Mouse (Mus musculus) G1E (cell line): ENCODE data around the gene Insl3.

Experiments used
- CTCF ChIP-seq: IDR thresholded peaks from 2 replicates; pipeline ENCODE4 v1.5.1; 2012; ENCODE audit warnings: low read depth, low read length, inconsistent platforms, mixed read lengths
- TAL1 ChIP-seq: conservative IDR thresholded peaks from 2 replicates; pipeline ENCODE4 v1.6.1; 2012; ENCODE audit warnings: low read depth, low read length, inconsistent platforms, mixed read lengths

DNA sequence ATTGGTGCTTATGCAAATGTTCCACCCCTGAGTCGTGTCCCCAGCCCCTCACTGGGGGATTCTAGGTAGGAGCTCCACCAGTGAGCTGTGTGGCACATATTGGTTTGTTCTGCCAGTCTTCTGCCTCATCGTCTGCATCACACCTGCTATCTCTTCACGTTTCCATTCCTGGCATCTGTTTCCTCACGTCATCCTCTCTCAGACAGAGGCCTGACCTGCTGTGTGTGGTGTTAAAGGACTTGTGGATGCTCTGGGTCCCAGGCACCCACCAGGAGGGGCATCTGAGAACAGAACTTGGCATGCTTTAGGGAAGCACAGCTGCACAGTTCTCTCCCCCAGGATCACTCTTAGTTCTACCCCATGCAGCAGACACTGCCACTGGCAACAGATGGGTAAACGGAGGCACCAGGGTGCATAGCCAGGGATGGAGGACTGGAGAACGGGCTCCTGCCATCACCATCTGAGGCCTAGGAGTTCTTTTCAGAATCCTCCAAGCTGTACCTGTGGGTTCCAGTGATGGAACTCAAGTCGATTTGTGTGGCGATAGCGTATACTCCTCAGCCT lies 13.5 kb upstream of the Insl3 start:
- no peak for TF ChIP-seq CTCF
- TF ChIP-seq TAL1, result no peak
